Mouse (Mus musculus) limb, embryonic 12.5 days (tissue): ENCODE results near the gene St13. TPM values are rescaled to one million over a fixed set of nuclear protein-coding genes. Genes with fewer than 3 reads are reported as not detected.

Source experiments
- ATAC-seq: fragments of 200-750 bp; cut with Nextera tagmentation; 2 replicates; pipeline ENCODE4 v1.8.0; 2017; ENCODE audit warnings: low read depth, moderate TSS enrichment; ENCODE audit not compliant: insufficient number of reproducible peaks, insufficient read depth, low FRiP score, low TSS enrichment
- H3K27ac ChIP-seq: fragments of 300-500 bp; sonication (generic); 2 replicates; pipeline ENCODE4 v1.5.1; 2016; ENCODE audit warnings: mild to moderate bottlenecking, moderate library complexity
- H3K27me3 ChIP-seq: fragments of 300-500 bp; sonication (generic); 2 replicates; pipeline ENCODE4 v1.6.1; 2016; ENCODE audit warnings: mild to moderate bottlenecking, moderate library complexity
- H3K36me3 ChIP-seq: fragments of 300-500 bp; sonication (generic); 2 replicates; pipeline ENCODE4 v1.6.1; 2016; ENCODE audit warnings: mild to moderate bottlenecking, moderate library complexity
- H3K4me1 ChIP-seq: fragments of 300-500 bp; sonication (generic); replicated peaks from 2 replicates; pipeline ENCODE4 v1.6.1; 2016
- H3K4me2 ChIP-seq: fragments of 300-500 bp; sonication (generic); 2 replicates; pipeline ENCODE4 v1.6.1; 2016; ENCODE audit warnings: mild to moderate bottlenecking, moderate library complexity
- H3K4me3 ChIP-seq: fragments of 300-500 bp; sonication (generic); replicated peaks from 2 replicates; pipeline ENCODE4 v1.5.1; 2016; ENCODE audit warnings: mild to moderate bottlenecking
- H3K9ac ChIP-seq: fragments of 300-500 bp; sonication (generic); replicated peaks from 2 replicates; pipeline ENCODE4 v1.6.1; 2016; ENCODE audit warnings: mild to moderate bottlenecking, moderate library complexity
- H3K9me3 ChIP-seq: fragments of 300-500 bp; sonication (generic); 2 replicates; pipeline ENCODE4 v1.6.1; 2016; ENCODE audit warnings: mild to moderate bottlenecking, moderate library complexity
- WGBS: fragments of 180-500 bp; shearing (Covaris S2); methylation state at CpG from one replicate; pipeline ENCODE4 v1.1.7; 2016; 5-methylcytosine and 5-hydroxymethylcytosine counted together
- polyA plus RNA-seq: library from polyadenylated mRNA; unstranded; fragments of >200 nt; fragmentation: Nextera tagmentation; extraction: Ambion mirVana; gene quantifications from 2 replicates; pipeline ENCODE4 v1.2.1, GENCODE M21; 2016

The St13 gene
- polyA plus RNA-seq, 1 experiment from 2014 or later: 207 TPM

GRCm38 (mm10) chr15:81319462-81319861 is 80.4 kb downstream of the St13 start:
- Histone ChIP-seq H3K9ac (no peak overlapping the region), H3K36me3 (peaks cover 85% of the 10 kb centered on the region), H3K4me3 (no peak overlapping the region), H3K27me3 (no peaks in the 10 kb centered on the region), H3K4me1 (no peaks in the 10 kb centered on the region), H3K4me2 (no peak overlapping the region), H3K9me3 (peaks cover 3% of the 10 kb centered on the region; the same call in 1 of the 2 replicates), H3K27ac (no peak overlapping the region)
- WGBS: 88% methylated on average over 9 of the region's 9 CpGs
- no peak for ATAC-seq

DNA sequence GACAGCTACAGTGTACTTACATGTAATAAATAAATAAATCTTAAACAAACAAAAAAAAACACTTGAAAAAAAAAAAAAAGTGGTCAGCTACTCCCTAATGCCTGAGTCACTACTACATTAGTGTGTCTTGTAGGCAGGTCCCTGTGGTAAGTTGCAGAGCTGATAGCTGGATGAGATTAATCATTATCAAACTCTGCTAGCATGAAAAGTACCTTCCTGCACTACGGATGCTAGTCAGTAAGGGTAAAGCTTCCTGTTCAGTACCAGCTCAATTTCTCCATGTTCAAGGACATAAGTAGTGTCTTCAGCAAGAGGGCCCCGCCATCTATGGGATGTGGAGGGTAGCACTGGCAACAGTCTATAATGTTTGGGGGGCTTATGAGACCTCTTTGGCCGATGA is 85.9 kb downstream of the St13 start:
- peaks cover 40% of the 10 kb centered on the region for H3K36me3 ChIP-seq
- H3K4me2 ChIP-seq: no peak overlapping the region
- WGBS: 94% methylated on average over 3 of the region's 3 CpGs
- H3K9me3 ChIP-seq: peaks cover 3% of the 10 kb centered on the region; the same call in 1 of the 2 replicates
- no peak overlapping the region for H3K9ac ChIP-seq
- H3K27me3 ChIP-seq: no peaks in the 10 kb centered on the region
- no peak overlapping the region for H3K4me3 ChIP-seq
- no peak for ATAC-seq
- no peak overlapping the region for H3K27ac ChIP-seq
- H3K4me1 ChIP-seq: peaks cover 5% of the 10 kb centered on the region; the same call in 1 of the 2 replicates

Other genes starting within 250 kb of the St13 start
- gene Mrtfa, start 209.3 kb downstream of the St13 start, polyA plus RNA-seq: 20.0 and 22.2 TPM in 2 replicates
- 0.90 and 1.2 TPM in 2 replicates for gene Mchr1, start 164.6 kb downstream of the St13 start, polyA plus RNA-seq
- 109 and 111 TPM in 2 replicates for gene Slc25a17, start 39.3 kb downstream of the St13 start, polyA plus RNA-seq
- 11.6 and 13.2 TPM in 2 replicates for gene Xpnpep3, start 61 bp upstream of the St13 start, polyA plus RNA-seq
- gene Dnajb7, start 8.2 kb upstream of the St13 start, polyA plus RNA-seq: 2.8 and 3.4 TPM in 2 replicates
- 559 TPM in 2 replicates for gene Rbx1, start 66.2 kb upstream of the St13 start, polyA plus RNA-seq
- gene Ep300, start 185.3 kb upstream of the St13 start, polyA plus RNA-seq: 16.0 and 22.9 TPM in 2 replicates